Mouse (Mus musculus) inflammation-experienced regulatory T-cells (primary cell): ENCODE results near the gene Svep1. TPM values are rescaled to one million over a fixed set of nuclear protein-coding genes. Genes with fewer than 3 reads are reported as not detected.

Experiments
- polyA plus RNA-seq, 2 experiments: library from polyadenylated mRNA; unstranded; fragments of 100-300 nt; shearing (Covaris generic); gene quantifications; one replicate each; pipeline ENCODE4 v1.2.1; 2017

Svep1 gene
- 1 to 10 TPM in 1 of 2 experiments, under 1 TPM in 1; 0.23 to 3.2 TPM for polyA plus RNA-seq

GRCm38 (mm10) chr4:58206115-58206945 lies at the start of gene Svep1:
Gene Svep1 (minus strand): TSS chr4:58206859.

GRCm38 (mm10) chr4:58009024-58009423 lies 197.6 kb downstream of the Svep1 start, which contains the start of gene Txndc8:
Gene Txndc8 (minus strand): TSS chr4:58009124.

Other genes with a start within 250 kb of the Svep1 start
- under 1 TPM; 0.37 to 0.97 TPM for gene Txndc8, start 197.7 kb downstream of the Svep1 start, polyA plus RNA-seq
- under 1 TPM in 1 of 2 experiments, not detected in 1; 0.20 TPM for gene Musk, start 79.1 kb upstream of the Svep1 start, polyA plus RNA-seq